Mouse (Mus musculus): ENCODE measurements around the gene Ttc9b.
"Not testable (repeated sequence)": the region's sequence is repeated elsewhere in the genome, so short reads cannot be mapped to it uniquely, and the experiment has no call there.

The Ttc9b gene

GRCm38 (mm10) chr7:27635094-27635493, 18.6 kb upstream of the Ttc9b start:
- DNase-seq (ENCODE audit: low spot score in 2 of 2): not testable (repeated sequence)

GRCm38 (mm10) chr7:27644471-27644870, 9.2 kb upstream of the Ttc9b start:
- DNase-seq (ENCODE audit: low spot score in 2 of 2): no peak

- no peak for DNase-seq (ENCODE audit: low spot score in 2 of 2)
Measured at GRCm38 (mm10) chr7:27646516-27646915, 7.2 kb upstream of the Ttc9b start.

- no peak for DNase-seq (ENCODE audit: low spot score in 2 of 2)
Measured at GRCm38 (mm10) chr7:27647281-27648002, 6.3 kb upstream of the Ttc9b start.

- no peak for DNase-seq (ENCODE audit: low spot score in 2 of 2)
Measured at GRCm38 (mm10) chr7:27649723-27650122, 4.0 kb upstream of the Ttc9b start.

- peak; percentile 35 to 72 for DNase-seq (ENCODE audit: low spot score in 2 of 2)
Measured at GRCm38 (mm10) chr7:27650949-27651348, 2.8 kb upstream of the Ttc9b start.

GRCm38 (mm10) chr7:27654607-27655276, 1.0 kb downstream of the Ttc9b start:
- DNase-seq (ENCODE audit: low spot score in 2 of 2): peak in 1 of 2 experiments; percentile 27

GRCm38 (mm10) chr7:27655545-27655944, 1.8 kb downstream of the Ttc9b start:
- no peak for DNase-seq (ENCODE audit: low spot score in 2 of 2)

GRCm38 (mm10) chr7:27656600-27656999, 2.9 kb downstream of the Ttc9b start:
- DNase-seq (ENCODE audit: low spot score in 2 of 2): no peak

- no peak for DNase-seq (ENCODE audit: low spot score in 2 of 2)
Measured at GRCm38 (mm10) chr7:27657824-27658395, 4.2 kb downstream of the Ttc9b start.

- DNase-seq (ENCODE audit: low spot score in 2 of 2): no peak
Measured at GRCm38 (mm10) chr7:27658712-27659663, 5.3 kb downstream of the Ttc9b start.

- no peak for DNase-seq (ENCODE audit: low spot score in 2 of 2)
Measured at GRCm38 (mm10) chr7:27662038-27662437, 8.3 kb downstream of the Ttc9b start.

GRCm38 (mm10) chr7:27673064-27673574, 19.4 kb downstream of the Ttc9b start:
- no peak for DNase-seq (ENCODE audit: low spot score in 2 of 2)

- peak; percentile 15 to 42 for DNase-seq (ENCODE audit: low spot score in 2 of 2)
Measured at GRCm38 (mm10) chr7:27673575-27674131, 19.9 kb downstream of the Ttc9b start.

GRCm38 (mm10) chr7:27674195-27674521, 20.4 kb downstream of the Ttc9b start:
- DNase-seq (ENCODE audit: low spot score in 2 of 2): no peak

GRCm38 (mm10) chr7:27674522-27675221, 21.0 kb downstream of the Ttc9b start, which contains the start of gene Map3k10:
Gene Map3k10 (minus strand): TSS chr7:27674598.
- peak; percentile 92 to 93 for DNase-seq (ENCODE audit: low spot score in 2 of 2)

GRCm38 (mm10) chr7:27675222-27675612, 21.5 kb downstream of the Ttc9b start:
- DNase-seq (ENCODE audit: low spot score in 2 of 2): no peak

GRCm38 (mm10) chr7:27683218-27683617, 29.5 kb downstream of the Ttc9b start:
- no peak for DNase-seq (ENCODE audit: low spot score in 2 of 2)

- DNase-seq (ENCODE audit: low spot score in 2 of 2): no peak
Measured at GRCm38 (mm10) chr7:27685220-27685619, 31.5 kb downstream of the Ttc9b start.

GRCm38 (mm10) chr7:27685681-27686080, 32.0 kb downstream of the Ttc9b start:
- DNase-seq (ENCODE audit: low spot score in 2 of 2): no peak

- no peak for DNase-seq (ENCODE audit: low spot score in 2 of 2)
Measured at GRCm38 (mm10) chr7:27687043-27687442, 33.3 kb downstream of the Ttc9b start.
